Mouse (Mus musculus): Measurements from ENCODE around the gene Olfr78. TPM values are rescaled to one million over a fixed set of nuclear protein-coding genes. Genes with fewer than 3 reads are reported as not detected.
A peak's percentile ranks its signal among the peaks of the same experiment; 100 is the strongest.

Olfr78 gene
- polyA plus RNA-seq, 1 experiment: 4.7 TPM

GRCm38 (mm10) chr7:102695358-102696125 is 63.7 kb downstream of the Olfr78 start, which contains the start of gene Olfr557:
Olfr557 (plus strand) TSS chr7:102695910.
- no peak within 1 kb of the TSS for H3K27ac ChIP-seq (ENCODE audit: insufficient read depth, low read length)
- H3K4me1 ChIP-seq (ENCODE audit: control insufficient read depth, insufficient read depth, low read length): no peaks in the 10 kb centered on the region
- TF ChIP-seq CTCF (IDR thresholded peaks at IDR 0.05; ENCODE audit: extremely low read depth, insufficient read depth, low read length) (peak; percentile 76), POLR2A (IDR thresholded peaks at IDR 0.05; ENCODE audit: extremely low read depth, insufficient read depth, low read length) (no peak)
- no peak within 1 kb of the TSS for H3K4me3 ChIP-seq (ENCODE audit: insufficient read depth, low read length)

Other genes with a start within 250 kb of the Olfr78 start
- not detected in 2 replicates for gene Olfr547, start 224.7 kb downstream of the Olfr78 start, polyA plus RNA-seq (2012; rRNA removed)
- gene Olfr548-ps1, start 218.6 kb downstream of the Olfr78 start, polyA plus RNA-seq (2012; rRNA removed): not detected in 2 replicates
- gene Olfr549, start 209.6 kb downstream of the Olfr78 start, polyA plus RNA-seq (2012; rRNA removed): not detected in 2 replicates
- gene Trim21, start 194.0 kb downstream of the Olfr78 start, polyA plus RNA-seq (2012; rRNA removed): 2.1 and 2.3 TPM in 2 replicates
- 0.09 and 0.10 TPM in 2 replicates for gene Olfr550, start 188.0 kb downstream of the Olfr78 start, polyA plus RNA-seq (2012; rRNA removed)
- not detected in 2 replicates for gene Olfr551, start 167.6 kb downstream of the Olfr78 start, polyA plus RNA-seq (2012; rRNA removed)
- not detected in 2 replicates for gene Olfr552, start 161.7 kb downstream of the Olfr78 start, polyA plus RNA-seq (2012; rRNA removed)
- not detected in 2 replicates for gene Olfr553, start 141.3 kb downstream of the Olfr78 start, polyA plus RNA-seq (2012; rRNA removed)
- gene Olfr554, start 121.0 kb downstream of the Olfr78 start, polyA plus RNA-seq (2012; rRNA removed): not detected in 2 replicates
- gene Olfr555, start 100.6 kb downstream of the Olfr78 start, polyA plus RNA-seq (2012; rRNA removed): not detected in 2 replicates
- gene Olfr556, start 94.6 kb downstream of the Olfr78 start, polyA plus RNA-seq (2012; rRNA removed): not detected in 2 replicates
- gene Trim68, start 72.1 kb downstream of the Olfr78 start, polyA plus RNA-seq (2012; rRNA removed): 15.8 and 16.8 TPM in 2 replicates
- gene Olfr557, start 63.6 kb downstream of the Olfr78 start, polyA plus RNA-seq (2012; rRNA removed): 0.09 and 0.10 TPM in 2 replicates
- gene Olfr558, start 57.3 kb downstream of the Olfr78 start, polyA plus RNA-seq (2012; rRNA removed): 0.40 and 0.47 TPM in 2 replicates
- gene Olfr33, start 40.4 kb downstream of the Olfr78 start, polyA plus RNA-seq (2012; rRNA removed): not detected in 2 replicates
- gene Olfr559, start 32.0 kb downstream of the Olfr78 start, polyA plus RNA-seq (2012; rRNA removed): not detected in 2 replicates
- gene Olfr560, start 105 bp downstream of the Olfr78 start, polyA plus RNA-seq (2012; rRNA removed): 0.23 and 0.36 TPM in 2 replicates
- gene Olfr561, start 11.8 kb upstream of the Olfr78 start, polyA plus RNA-seq (2012; rRNA removed): 0.08 TPM in 1 of 2 replicates, not detected in the other
- gene Olfr564, start 44.0 kb upstream of the Olfr78 start, polyA plus RNA-seq (2012; rRNA removed): not detected in 2 replicates
- not detected in 2 replicates for gene Olfr566, start 99.3 kb upstream of the Olfr78 start, polyA plus RNA-seq (2012; rRNA removed)
- gene Olfr568, start 117.7 kb upstream of the Olfr78 start, polyA plus RNA-seq (2012; rRNA removed): not detected in 2 replicates
- gene Olfr569, start 131.4 kb upstream of the Olfr78 start, polyA plus RNA-seq (2012; rRNA removed): not detected in 2 replicates
- gene Olfr570, start 135.1 kb upstream of the Olfr78 start, polyA plus RNA-seq (2012; rRNA removed): not detected in 2 replicates
- gene Olfr571, start 158.1 kb upstream of the Olfr78 start, polyA plus RNA-seq (2012; rRNA removed): not detected in 2 replicates
- not detected in 2 replicates for gene Olfr572, start 164.9 kb upstream of the Olfr78 start, polyA plus RNA-seq (2012; rRNA removed)
- not detected in 2 replicates for gene Olfr573-ps1, start 183.1 kb upstream of the Olfr78 start, polyA plus RNA-seq (2012; rRNA removed)
- not detected in 2 replicates for gene Olfr574, start 189.0 kb upstream of the Olfr78 start, polyA plus RNA-seq (2012; rRNA removed)
- gene Olfr575, start 199.3 kb upstream of the Olfr78 start, polyA plus RNA-seq (2012; rRNA removed): not detected in 2 replicates
- not detected in 2 replicates for gene Olfr576, start 203.2 kb upstream of the Olfr78 start, polyA plus RNA-seq (2012; rRNA removed)
- gene Olfr577, start 216.5 kb upstream of the Olfr78 start, polyA plus RNA-seq (2012; rRNA removed): not detected in 2 replicates
- not detected in 2 replicates for gene Olfr578, start 229.9 kb upstream of the Olfr78 start, polyA plus RNA-seq (2012; rRNA removed)

Data from cortical plate, adult 2 months (tissue).